ENCODE assay signal across 12 mouse cellular contexts in genomic region chr2:131044354-131044852, GRCm38 (mm10). TPM values are rescaled to one million over a fixed set of nuclear protein-coding genes. Genes with fewer than 3 reads are reported as not detected.
DNase-seq lines count a peak whose midpoint lies in the region; ATAC-seq lines count a peak whose summit lies in the region.
"Had no signal": no experiment of that assay in that cellular context is flagged by ENCODE, and none has a peak within 500 bp of the region (broad histone marks: within the 10 kb centered on the region; RNA-seq: fewer than 3 reads in every experiment).

No protein-coding gene starts in this region.

- peak; percentile 22 for DNase-seq in embryo, embryonic 9.5 days (ENCODE audit: extremely low spot score)
- DNase-seq in embryo, embryonic 11 days: no peak
- no peak for DNase-seq in kidney, adult 18-20 months
- DNase-seq in MN1 (ENCODE audit: low spot score): peak; percentile 86
- no peak for DNase-seq in right cerebral cortex, adult 18-20 months
- DNase-seq in layer of hippocampus, adult 9-10 months (ENCODE audit: low spot score): no peak
- DNase-seq: cerebellum, adult 11-12 months; thymus, postnatal 4 days had no signal

- WGBS in kidney, embryonic 16.5 days: 8% methylated on average over 7 of the region's 7 CpGs
- 9% methylated on average over 7 of the region's 7 CpGs for WGBS in intestine, embryonic 16.5 days

- ATAC-seq in kidney, embryonic 16.5 days (ENCODE audit: low FRiP score, low TSS enrichment): peak; percentile 68
- ATAC-seq in intestine, embryonic 16.5 days: peak; percentile 53
- ATAC-seq: activated CD4-positive, CD25-positive, alpha-beta regulatory T cell, adult 4 months had no signal

- H3K27ac ChIP-seq in kidney, embryonic 16.5 days (ENCODE audit: low read length): peak overlapping the region; percentile 79
- no peak overlapping the region for H3K27ac ChIP-seq in intestine, embryonic 16.5 days (ENCODE audit: low read length)
- H3K27ac ChIP-seq: liver, embryonic 15.5 days had no signal

- no peaks in the 10 kb centered on the region for H3K9me3 ChIP-seq in kidney, embryonic 16.5 days (ENCODE audit: low read length)
- no peaks in the 10 kb centered on the region for H3K9me3 ChIP-seq in intestine, embryonic 16.5 days (ENCODE audit: control insufficient read depth, low read length)
- H3K9me3 ChIP-seq: liver, embryonic 15.5 days had no signal

- H3K4me3 ChIP-seq in kidney, embryonic 16.5 days (ENCODE audit: low read length): peak overlapping the region; percentile 0; the same call in 1 of the 2 replicates
- H3K4me3 ChIP-seq in intestine, embryonic 16.5 days (ENCODE audit: low read length): no peak overlapping the region; the same call in 1 of the 2 replicates
- H3K4me3 ChIP-seq: liver, embryonic 15.5 days had no signal

- H3K27me3 ChIP-seq in kidney, embryonic 16.5 days (ENCODE audit: insufficient read depth, low read length): peaks cover 33% of the 10 kb centered on the region
- H3K27me3 ChIP-seq in intestine, embryonic 16.5 days (replicated peaks; ENCODE audit: control insufficient read depth, insufficient read depth, low read length): peaks cover 35% of the 10 kb centered on the region

- no peaks in the 10 kb centered on the region for H3K36me3 ChIP-seq in kidney, embryonic 16.5 days (ENCODE audit: insufficient read depth, low read length)
- no peaks in the 10 kb centered on the region for H3K36me3 ChIP-seq in intestine, embryonic 16.5 days (ENCODE audit: control insufficient read depth, insufficient read depth, low read length)
- H3K36me3 ChIP-seq: liver, embryonic 15.5 days had no signal

- H3K4me2 ChIP-seq in kidney, embryonic 16.5 days (replicated peaks; ENCODE audit: low read depth, low read length): peak overlapping the region; percentile 23
- H3K4me2 ChIP-seq in intestine, embryonic 16.5 days (ENCODE audit: low read depth, low read length): peak overlapping the region; percentile 24; the same call in 1 of the 2 replicates
- H3K4me2 ChIP-seq: liver, embryonic 15.5 days had no signal

- H3K4me1 ChIP-seq in kidney, embryonic 16.5 days (ENCODE audit: insufficient read depth, low read length): peaks cover 31% of the 10 kb centered on the region
- H3K4me1 ChIP-seq in intestine, embryonic 16.5 days (ENCODE audit: control insufficient read depth, insufficient read depth, low read length): peaks cover 16% of the 10 kb centered on the region

- no peak overlapping the region for H3K9ac ChIP-seq in kidney, embryonic 16.5 days (replicated peaks; ENCODE audit: low read length)
- no peak overlapping the region for H3K9ac ChIP-seq in intestine, embryonic 16.5 days (ENCODE audit: low read depth, low read length)
- H3K9ac ChIP-seq: liver, embryonic 15.5 days had no signal

RNA-seq across cellular contexts. Expression of gene Gfra4, which starts 1.5 kb away (rescaled TPM):
- polyA plus RNA-seq in kidney, embryonic 16.5 days (2015; fragmentation: Nextera tagmentation; extraction: Ambion mirVana): 17.3 and 17.8 TPM in 2 replicates
- 6.9 and 8.6 TPM in 2 replicates for polyA plus RNA-seq in intestine, embryonic 16.5 days (2015; fragmentation: Nextera tagmentation; extraction: Ambion mirVana)
- polyA plus RNA-seq: activated CD4-positive, CD25-positive, alpha-beta regulatory T cell, adult 4 months had no signal

RNA-seq across cellular contexts. Expression of gene Adam33, which starts 19.2 kb away (rescaled TPM):
- 4.8 and 6.0 TPM in 2 replicates for polyA plus RNA-seq in kidney, embryonic 16.5 days (2015; fragmentation: Nextera tagmentation; extraction: Ambion mirVana)
- polyA plus RNA-seq in intestine, embryonic 16.5 days (2015; fragmentation: Nextera tagmentation; extraction: Ambion mirVana): 5.3 TPM in 2 replicates
- polyA plus RNA-seq: activated CD4-positive, CD25-positive, alpha-beta regulatory T cell, adult 4 months had no signal

RNA-seq across cellular contexts. Expression of gene Siglec1, which starts 42.2 kb away (rescaled TPM):
- polyA plus RNA-seq in kidney, embryonic 16.5 days (2015; fragmentation: Nextera tagmentation; extraction: Ambion mirVana): 0.29 and 0.46 TPM in 2 replicates
- 0.29 and 0.37 TPM in 2 replicates for polyA plus RNA-seq in intestine, embryonic 16.5 days (2015; fragmentation: Nextera tagmentation; extraction: Ambion mirVana)
- polyA plus RNA-seq: activated CD4-positive, CD25-positive, alpha-beta regulatory T cell, adult 4 months had no signal

Comparison
In these comparisons a context has a peak if more than half of its experiments do, and no peak if none do; other contexts are left out.
1. DNase-seq: peak in embryo, embryonic 9.5 days (single experiment) and MN1 (single experiment); none in embryo, embryonic 11 days (single experiment), kidney, adult 18-20 months (single experiment), right cerebral cortex, adult 18-20 months (single experiment) and layer of hippocampus, adult 9-10 months (single experiment).